Mouse (Mus musculus) lung, postnatal 36 days (tissue): ENCODE results near the gene Mageb2.
"Not testable (repeated sequence)": the region's sequence is repeated elsewhere in the genome, so short reads cannot be mapped to it uniquely, and the experiment has no call there.

Experiments
- DNase-seq: peaks from one replicate; pipeline ENCODE4 v3.0.0; 2022; ENCODE audit warnings: mixed read lengths

The Mageb2 gene

DNA sequence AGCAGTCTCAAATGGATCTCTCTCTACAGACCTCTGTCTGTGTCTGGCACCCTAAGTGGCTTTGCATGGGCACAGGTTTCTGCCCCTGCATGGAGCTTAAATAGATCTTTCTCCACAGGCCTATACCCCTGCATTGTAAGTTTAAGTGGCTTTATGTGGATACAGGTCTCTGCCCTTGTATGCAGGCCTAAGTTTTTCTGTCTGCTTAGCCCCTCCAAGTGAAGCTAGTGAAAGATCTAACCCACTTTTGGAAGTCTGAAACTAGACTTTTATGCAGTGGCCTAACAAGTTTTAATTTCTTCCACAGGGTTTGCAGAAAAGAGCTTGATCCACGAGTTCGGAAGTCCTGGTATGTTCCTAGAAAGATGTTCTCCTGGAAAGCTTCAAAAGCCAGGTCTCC, at the start of gene Mageb2:
Gene Mageb2, plus strand, starts transcription at position 301 of the 400 bp plus-strand sequence.
- DNase-seq = not testable (repeated sequence)

DNA sequence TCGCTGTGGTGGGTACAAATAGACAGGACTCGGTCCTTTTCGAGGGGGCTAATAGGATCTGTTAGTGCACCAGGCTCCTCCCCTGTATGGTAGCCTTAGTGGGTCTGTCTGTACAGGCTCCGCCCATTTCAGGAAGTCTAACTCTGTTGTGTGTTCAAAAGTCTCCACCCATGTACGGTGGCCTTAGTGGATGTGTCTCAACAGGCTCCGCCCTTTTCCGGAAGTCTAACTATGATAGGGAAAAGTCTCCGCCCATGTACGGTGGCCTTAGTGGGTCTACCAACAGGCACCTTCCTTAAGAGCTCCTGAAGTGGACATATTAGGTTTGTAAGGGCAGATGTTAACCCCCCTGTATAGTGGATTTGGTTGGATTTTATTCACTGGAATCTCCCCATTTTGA, 18.2 kb upstream of the Mageb2 start:
- DNase-seq = not testable (repeated sequence)
